Mouse (Mus musculus) hindbrain, embryonic 16.5 days (tissue): ENCODE measurements around the gene Pitpnc1. TPM values are rescaled to one million over a fixed set of nuclear protein-coding genes. Genes with fewer than 3 reads are reported as not detected.

Source experiments
- ATAC-seq: fragments of 200-750 bp; cut with Nextera tagmentation; 2 replicates; pipeline ENCODE4 v1.8.0; 2017; ENCODE audit warnings: moderate TSS enrichment, moderate library complexity
- H3K27ac ChIP-seq: fragments of 300-500 bp; sonication (generic); 2 replicates; pipeline ENCODE4 v1.5.1; 2014; ENCODE audit warnings: low read depth, mild to moderate bottlenecking, control low read depth, low read length, moderate library complexity
- H3K27me3 ChIP-seq: fragments of 300-500 bp; sonication (generic); replicated peaks from 2 replicates; pipeline ENCODE4 v1.6.1; 2014; ENCODE audit warnings: low read length; ENCODE audit not compliant: control insufficient read depth, insufficient read depth
- H3K36me3 ChIP-seq: fragments of 300-500 bp; sonication (generic); 2 replicates; pipeline ENCODE4 v1.6.1; 2014; ENCODE audit warnings: mild to moderate bottlenecking, low read length, moderate library complexity, mixed read lengths; ENCODE audit not compliant: control insufficient read depth, insufficient read depth
- H3K4me1 ChIP-seq: fragments of 300-500 bp; sonication (generic); 2 replicates; pipeline ENCODE4 v1.6.1; 2014; ENCODE audit warnings: low read depth, low read length; ENCODE audit not compliant: control insufficient read depth, insufficient read depth
- H3K4me2 ChIP-seq: fragments of 300-500 bp; sonication (generic); 2 replicates; pipeline ENCODE4 v1.6.1; 2014; ENCODE audit warnings: mild to moderate bottlenecking, low read length, control low read depth, moderate library complexity
- H3K4me3 ChIP-seq: fragments of 300-500 bp; sonication (generic); 2 replicates; pipeline ENCODE4 v1.5.1; 2014; ENCODE audit warnings: mild to moderate bottlenecking, low read length, control low read depth, moderate library complexity
- H3K9ac ChIP-seq: fragments of 300-500 bp; sonication (generic); 2 replicates; pipeline ENCODE4 v1.6.1; 2014; ENCODE audit warnings: low read depth, mild to moderate bottlenecking, control low read depth, low read length, moderate library complexity
- H3K9me3 ChIP-seq: fragments of 300-500 bp; sonication (generic); 2 replicates; pipeline ENCODE4 v1.6.1; 2014; ENCODE audit warnings: mild to moderate bottlenecking, low read length, moderate library complexity; ENCODE audit not compliant: control insufficient read depth
- WGBS: fragments of 180-500 bp; shearing (Covaris S2); extraction: QIAGEN DNeasy Blood & Tissue Kit; methylation state at CpG from one replicate; pipeline ENCODE4 v1.1.7; 2014; 5-methylcytosine and 5-hydroxymethylcytosine counted together
- polyA plus RNA-seq: library from polyadenylated mRNA; unstranded; fragments of >200 nt; fragmentation: Nextera tagmentation; extraction: Ambion mirVana; gene quantifications from 2 replicates; pipeline ENCODE4 v1.2.1, GENCODE M21; 2015

Gene Pitpnc1
- polyA plus RNA-seq, 1 experiment from 2014 or later: 43.0 TPM

- Histone ChIP-seq H3K4me2 (0 out of 2 replicates have a peak overlapping the region, but pooled peaks have one; percentile 2), H3K9me3 (no peaks in the 10 kb centered on the region), H3K4me1 (peaks cover 3% of the 10 kb centered on the region; the same call in 1 of the 2 replicates), H3K9ac (no peak overlapping the region), H3K27ac (no peak overlapping the region), H3K4me3 (no peak overlapping the region), H3K27me3 (no peaks in the 10 kb centered on the region), H3K36me3 (no peaks in the 10 kb centered on the region)
- ATAC-seq: no peak
- WGBS: 67% methylated on average over 20 of the region's 20 CpGs
Measured at GRCm38 (mm10) chr11:107310338-107311121, 160.0 kb downstream of the Pitpnc1 start.

DNA sequence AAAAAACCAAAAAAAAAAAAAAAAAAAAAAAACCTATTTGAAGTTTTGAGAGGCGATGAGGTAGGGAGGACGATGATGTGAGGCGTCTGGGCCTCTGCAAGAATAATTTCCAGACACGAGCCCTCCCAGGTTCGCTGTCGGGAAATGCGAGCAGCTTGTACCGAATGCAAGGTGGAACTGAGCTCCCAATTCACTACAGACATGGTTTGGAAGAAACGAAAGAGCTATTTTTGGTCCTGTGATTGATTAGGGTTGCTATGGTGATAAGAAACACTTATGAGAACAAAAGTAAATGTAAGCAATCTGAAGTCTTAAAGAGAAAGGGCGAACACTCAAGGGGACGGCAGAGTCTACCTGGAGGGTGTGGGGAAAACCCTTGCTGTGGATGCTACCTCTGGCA, 164.3 kb downstream of the Pitpnc1 start:
- no peaks in the 10 kb centered on the region for H3K36me3 ChIP-seq
- ATAC-seq: no peak
- H3K9ac ChIP-seq: no peak overlapping the region
- H3K27me3 ChIP-seq: no peaks in the 10 kb centered on the region
- no peak overlapping the region for H3K27ac ChIP-seq
- H3K4me2 ChIP-seq: no peak overlapping the region
- WGBS: 66% methylated on average over 11 of the region's 11 CpGs
- peaks cover 3% of the 10 kb centered on the region; the same call in 1 of the 2 replicates for H3K4me1 ChIP-seq
- H3K9me3 ChIP-seq: no peaks in the 10 kb centered on the region
- no peak overlapping the region for H3K4me3 ChIP-seq

GRCm38 (mm10) chr11:107302141-107302540, 168.4 kb downstream of the Pitpnc1 start:
- 93% methylated on average over 4 of the region's 4 CpGs for WGBS
- Histone ChIP-seq H3K36me3 (no peaks in the 10 kb centered on the region), H3K4me2 (no peak overlapping the region), H3K4me1 (peaks cover 3% of the 10 kb centered on the region; the same call in 1 of the 2 replicates), H3K9me3 (no peaks in the 10 kb centered on the region), H3K9ac (no peak overlapping the region), H3K27me3 (no peaks in the 10 kb centered on the region), H3K4me3 (no peak overlapping the region), H3K27ac (no peak overlapping the region)
- ATAC-seq: no peak

DNA sequence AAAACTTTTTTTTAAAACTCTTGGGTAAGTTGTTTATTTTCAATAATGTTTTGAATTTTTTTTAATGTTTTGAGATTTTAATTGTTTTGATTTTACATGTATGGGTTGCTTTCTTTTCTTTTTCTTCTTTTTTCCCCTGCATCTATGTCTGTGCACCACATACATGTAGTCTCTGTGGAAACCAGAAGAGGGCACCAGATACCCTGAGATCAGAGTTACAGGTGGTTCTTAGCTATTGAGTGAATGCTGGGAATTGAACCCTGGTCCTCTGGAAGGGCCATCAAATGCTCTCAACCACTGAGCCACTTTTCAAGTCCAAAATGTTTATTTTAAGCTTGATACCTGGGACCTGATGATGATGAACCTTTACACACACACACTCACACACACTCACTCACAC, 170.3 kb downstream of the Pitpnc1 start:
- Histone ChIP-seq H3K4me3 (no peak overlapping the region), H3K4me1 (no peaks in the 10 kb centered on the region), H3K27me3 (no peaks in the 10 kb centered on the region), H3K9ac (no peak overlapping the region), H3K4me2 (no peak overlapping the region), H3K9me3 (no peaks in the 10 kb centered on the region), H3K27ac (no peak overlapping the region), H3K36me3 (no peaks in the 10 kb centered on the region)
- no peak for ATAC-seq

- no peak overlapping the region for H3K4me3 ChIP-seq
- H3K9ac ChIP-seq: no peak overlapping the region
- H3K4me1 ChIP-seq: no peaks in the 10 kb centered on the region
- H3K36me3 ChIP-seq: no peaks in the 10 kb centered on the region
- no peak overlapping the region for H3K4me2 ChIP-seq
- WGBS: 92% methylated on average over 9 of the region's 9 CpGs
- no peaks in the 10 kb centered on the region for H3K9me3 ChIP-seq
- no peak for ATAC-seq
- no peak overlapping the region for H3K27ac ChIP-seq
- no peaks in the 10 kb centered on the region for H3K27me3 ChIP-seq
Measured at GRCm38 (mm10) chr11:107299511-107300120, 170.9 kb downstream of the Pitpnc1 start.

DNA sequence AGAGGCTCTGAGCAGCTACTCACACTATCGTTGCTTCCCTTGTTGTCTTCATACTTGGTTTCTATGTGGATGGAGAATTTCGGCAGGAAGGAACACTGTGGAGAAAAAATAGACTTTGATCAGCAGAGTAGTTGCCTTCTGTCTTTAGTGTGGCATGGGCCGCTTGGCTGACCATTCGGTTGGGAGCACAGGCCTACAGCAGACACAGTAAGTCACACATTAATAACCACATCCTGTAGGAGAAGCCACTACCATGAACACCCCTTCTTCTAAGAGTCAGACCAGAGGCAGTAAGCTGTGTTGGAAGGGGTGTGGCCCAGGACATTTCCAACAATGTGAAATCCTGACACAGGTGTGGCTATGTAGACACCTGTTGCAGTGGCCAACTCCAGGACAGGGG, 174.3 kb downstream of the Pitpnc1 start:
- H3K36me3 ChIP-seq: no peaks in the 10 kb centered on the region
- no peak overlapping the region for H3K9ac ChIP-seq
- H3K27ac ChIP-seq: no peak overlapping the region
- H3K9me3 ChIP-seq: no peaks in the 10 kb centered on the region
- H3K27me3 ChIP-seq: no peaks in the 10 kb centered on the region
- no peaks in the 10 kb centered on the region for H3K4me1 ChIP-seq
- ATAC-seq: no peak
- no peak overlapping the region for H3K4me3 ChIP-seq
- 97% methylated on average over 4 of the region's 4 CpGs for WGBS
- H3K4me2 ChIP-seq: no peak overlapping the region

DNA sequence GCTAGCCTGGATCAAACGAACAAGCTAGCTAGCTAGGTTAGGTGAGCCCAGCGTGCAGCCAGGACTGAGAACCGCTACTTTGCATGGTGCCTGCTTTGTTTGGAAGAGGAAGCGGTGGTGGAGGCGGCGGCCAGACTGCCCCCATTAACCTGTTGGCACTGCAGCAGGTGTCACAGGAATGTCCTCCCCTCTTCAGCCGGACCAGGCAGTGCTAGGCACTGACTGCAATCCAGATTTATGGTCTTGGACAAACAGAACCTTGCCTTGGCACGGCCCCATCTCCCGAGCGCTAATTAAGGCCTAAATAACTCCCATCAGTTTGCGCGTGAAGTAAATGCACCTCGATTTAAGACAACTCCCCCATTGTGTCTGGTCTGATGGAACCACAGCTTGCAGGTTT, 178.5 kb downstream of the Pitpnc1 start:
- no peak overlapping the region for H3K27ac ChIP-seq
- no peaks in the 10 kb centered on the region for H3K36me3 ChIP-seq
- no peak overlapping the region for H3K4me3 ChIP-seq
- ATAC-seq: no peak
- no peak overlapping the region for H3K4me2 ChIP-seq
- H3K9ac ChIP-seq: no peak overlapping the region
- no peaks in the 10 kb centered on the region for H3K27me3 ChIP-seq
- H3K4me1 ChIP-seq: no peaks in the 10 kb centered on the region
- H3K9me3 ChIP-seq: no peaks in the 10 kb centered on the region
- WGBS: 75% methylated on average over 13 of the region's 13 CpGs

DNA sequence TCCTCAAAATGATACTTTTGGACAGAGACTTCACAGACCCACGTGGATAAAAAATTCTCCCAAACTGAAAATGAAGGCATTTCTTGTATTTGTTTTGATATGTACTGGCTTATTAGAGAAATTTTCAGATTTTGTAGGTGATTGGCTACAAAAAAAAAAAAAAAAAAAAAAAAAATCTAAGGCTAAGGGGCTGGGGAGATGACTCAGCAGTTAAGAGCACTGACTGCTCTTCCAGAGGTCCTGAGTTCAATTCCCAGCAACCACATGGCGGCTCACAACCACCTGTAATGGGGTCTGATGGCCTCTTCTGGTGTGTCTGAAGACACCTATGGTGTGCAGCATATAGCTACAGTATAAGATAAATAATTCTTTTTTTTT, 182.3 kb downstream of the Pitpnc1 start:
- H3K27ac ChIP-seq: no peak overlapping the region
- H3K9ac ChIP-seq: no peak overlapping the region
- H3K4me1 ChIP-seq: no peaks in the 10 kb centered on the region
- no peaks in the 10 kb centered on the region for H3K9me3 ChIP-seq
- ATAC-seq: no peak
- no peaks in the 10 kb centered on the region for H3K27me3 ChIP-seq
- H3K4me2 ChIP-seq: no peak overlapping the region
- WGBS: 90% methylated on average over 2 of the region's 2 CpGs
- no peaks in the 10 kb centered on the region for H3K36me3 ChIP-seq
- no peak overlapping the region for H3K4me3 ChIP-seq

- Histone ChIP-seq H3K27me3 (no peaks in the 10 kb centered on the region), H3K4me3 (no peak overlapping the region), H3K36me3 (no peaks in the 10 kb centered on the region), H3K4me2 (no peak overlapping the region), H3K9me3 (no peaks in the 10 kb centered on the region), H3K9ac (no peak overlapping the region), H3K27ac (no peak overlapping the region), H3K4me1 (no peaks in the 10 kb centered on the region)
- 92% methylated on average over 11 of the region's 11 CpGs for WGBS
- no peak for ATAC-seq
Measured at GRCm38 (mm10) chr11:107287215-107288185, 183.0 kb downstream of the Pitpnc1 start.
